Mouse (Mus musculus): ENCODE results near the gene Ntn5.

The Ntn5 gene

DNA sequence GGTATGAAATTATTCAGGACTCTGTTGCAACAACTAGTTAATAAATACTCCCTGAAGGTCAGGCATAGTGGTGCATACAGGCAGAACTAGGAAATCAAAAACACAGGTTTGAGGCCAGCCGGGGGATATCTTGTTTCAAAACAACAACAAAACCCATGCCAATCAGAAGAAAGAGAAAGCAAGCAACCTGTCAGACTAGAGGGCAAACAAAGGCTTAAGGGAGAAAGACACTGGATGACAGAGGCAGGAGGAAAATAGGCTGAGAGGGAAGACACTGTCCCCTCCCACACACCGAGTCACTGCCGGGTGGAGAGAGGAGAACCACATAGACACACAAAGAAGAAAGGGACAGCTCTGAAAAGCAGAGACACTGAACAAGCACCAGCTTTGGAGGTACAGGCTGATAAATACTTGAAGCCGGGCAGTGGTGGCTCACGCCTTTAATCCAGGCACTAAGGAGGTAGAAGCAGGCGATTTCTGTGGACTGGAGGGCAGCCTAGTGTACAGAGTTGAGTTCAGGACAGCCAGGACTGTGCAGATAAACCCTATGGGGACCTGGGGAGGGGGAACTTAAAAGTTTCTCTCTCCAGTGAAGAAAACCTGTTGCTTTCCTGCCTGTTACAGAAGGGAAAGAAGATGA, 30.2 kb downstream of the Ntn5 start:
- DNase-seq, result no peak

- DNase-seq, result peak in 1 of 2 experiments; percentile 54
Measured at GRCm38 (mm10) chr7:45714630-45715089, 30.8 kb downstream of the Ntn5 start.

GRCm38 (mm10) chr7:45715090-45715708, 31.4 kb downstream of the Ntn5 start, which contains the start of gene Rpl18:
TSS of gene Rpl18 (plus strand) at chr7:45715457.
- DNase-seq, result peak; percentile 98 to 99

DNA sequence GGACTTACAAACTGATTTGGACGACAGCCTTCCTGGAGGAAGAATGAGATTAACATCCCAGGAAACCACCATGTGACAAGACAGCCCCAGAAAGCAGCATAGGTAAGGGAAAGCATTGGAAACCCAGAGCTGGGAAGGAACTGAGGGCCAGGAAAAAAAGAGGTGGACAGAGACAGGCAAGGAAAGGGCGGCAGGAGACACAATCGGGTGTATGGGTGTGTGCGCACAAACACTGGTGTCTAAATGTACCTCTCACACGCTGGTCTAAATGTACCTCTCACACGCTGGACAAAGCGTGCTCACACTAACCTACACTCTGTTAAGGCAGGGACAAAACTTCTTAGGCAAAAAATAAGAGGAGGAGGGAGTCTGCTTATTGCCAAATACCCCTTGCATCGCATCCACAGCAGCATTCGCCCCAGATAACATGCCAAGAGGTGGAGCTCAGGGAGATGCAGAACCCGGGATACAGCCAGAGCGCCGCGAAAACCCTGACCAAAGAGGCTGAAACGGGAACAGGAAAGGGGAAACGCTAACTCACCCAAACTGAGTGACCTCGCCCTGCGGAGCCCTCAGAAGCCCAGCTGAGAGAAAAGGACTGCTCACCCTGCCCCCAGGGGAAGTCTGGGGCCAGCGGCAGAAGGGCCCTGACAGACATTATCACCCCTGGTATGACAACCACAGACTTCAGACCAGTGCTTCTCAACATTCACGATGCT, 32.1 kb downstream of the Ntn5 start:
- DNase-seq, result peak; percentile 61 to 66

DNA sequence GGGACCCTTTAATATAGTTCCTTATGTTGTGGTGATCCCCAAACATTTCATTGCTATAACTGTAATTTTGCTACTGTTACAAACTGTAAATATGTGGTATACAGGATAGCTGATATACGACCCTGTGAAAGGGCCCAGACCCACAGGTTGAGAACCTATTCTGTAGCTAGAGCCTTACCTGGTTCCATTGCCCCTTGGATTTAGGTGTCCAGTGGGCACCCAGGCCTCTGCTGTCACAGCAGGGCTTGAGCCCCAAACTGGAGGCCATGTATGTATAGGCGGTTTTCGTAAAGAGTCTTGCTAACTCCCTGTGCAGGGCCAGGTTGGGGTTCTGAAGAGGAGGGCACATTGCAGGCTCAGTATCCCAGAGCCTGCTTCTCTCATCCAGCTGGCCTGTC, 32.6 kb downstream of the Ntn5 start:
- DNase-seq, result peak in 1 of 2 experiments; percentile 16

DNA sequence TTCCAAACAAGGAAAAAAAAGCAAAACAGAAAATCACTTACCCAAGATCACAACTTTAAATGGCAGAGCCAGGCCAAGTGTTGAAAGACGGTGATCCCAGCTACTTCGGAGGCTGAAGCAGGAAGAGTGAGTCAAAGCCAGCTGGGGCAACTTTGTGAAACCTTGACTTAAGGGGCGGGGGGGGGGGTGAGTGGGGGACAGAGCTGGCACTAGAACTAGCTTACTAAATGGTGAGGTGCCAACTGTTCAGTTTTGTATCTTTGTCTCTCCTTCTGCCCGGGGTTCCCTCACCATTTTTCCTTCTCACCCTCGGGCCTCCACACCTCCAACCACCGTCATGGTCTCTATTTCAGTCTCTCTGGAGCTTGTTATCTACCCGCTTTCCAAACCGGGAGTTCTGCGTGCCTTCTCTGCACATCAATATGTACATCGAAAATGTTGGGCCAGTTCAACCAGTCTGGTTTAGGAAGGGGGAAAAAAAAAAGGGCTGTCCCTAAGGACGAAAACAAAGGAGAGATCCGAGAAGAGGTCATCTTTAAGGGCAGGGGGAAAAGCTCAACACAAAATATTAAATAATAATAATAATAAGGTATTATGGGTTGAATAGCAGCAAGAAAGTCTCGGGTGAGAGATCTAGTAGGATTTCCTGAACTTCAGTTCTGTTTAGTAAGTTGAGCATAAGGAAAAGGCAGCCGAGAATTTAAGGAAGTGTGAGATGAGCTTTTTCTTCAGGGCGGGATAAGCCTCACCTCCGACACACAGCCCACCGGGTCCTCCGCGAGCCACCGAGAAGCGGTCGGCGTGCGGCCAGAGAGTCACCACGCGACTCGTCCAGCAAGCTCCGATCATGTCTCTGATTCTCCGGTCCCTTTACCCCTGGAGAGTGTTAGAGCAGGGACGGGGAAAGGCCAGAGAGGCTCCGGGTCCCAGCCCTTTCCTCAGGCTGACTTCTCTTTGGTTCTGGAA, 33.4 kb downstream of the Ntn5 start:
- DNase-seq, result no peak

DNA sequence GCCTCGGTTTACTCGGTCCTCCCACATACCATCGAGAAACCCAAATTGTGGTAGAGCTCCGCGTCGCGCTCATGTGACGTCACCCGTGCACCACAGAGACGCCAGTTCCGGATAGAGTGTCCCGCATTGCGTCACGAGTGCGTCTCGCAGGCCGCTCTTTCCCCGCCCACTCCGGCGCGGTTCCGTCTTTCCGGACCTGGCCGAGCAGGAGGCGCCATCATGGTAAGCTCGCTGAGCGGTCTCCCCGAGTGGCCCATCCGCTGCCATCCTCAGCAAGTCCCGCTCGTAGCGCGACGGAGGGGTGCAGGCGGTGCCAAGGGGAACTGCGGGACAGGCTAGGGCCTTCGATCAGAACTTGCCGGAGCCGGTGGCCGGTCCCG, 34.1 kb downstream of the Ntn5 start, which contains the start of gene Sphk2:
Gene Sphk2, minus strand, starts transcription at position 85 of the 380 bp plus-strand sequence.
- peak; percentile 99 for DNase-seq

GRCm38 (mm10) chr7:45718331-45718730, 34.5 kb downstream of the Ntn5 start:
- no peak for DNase-seq

DNA sequence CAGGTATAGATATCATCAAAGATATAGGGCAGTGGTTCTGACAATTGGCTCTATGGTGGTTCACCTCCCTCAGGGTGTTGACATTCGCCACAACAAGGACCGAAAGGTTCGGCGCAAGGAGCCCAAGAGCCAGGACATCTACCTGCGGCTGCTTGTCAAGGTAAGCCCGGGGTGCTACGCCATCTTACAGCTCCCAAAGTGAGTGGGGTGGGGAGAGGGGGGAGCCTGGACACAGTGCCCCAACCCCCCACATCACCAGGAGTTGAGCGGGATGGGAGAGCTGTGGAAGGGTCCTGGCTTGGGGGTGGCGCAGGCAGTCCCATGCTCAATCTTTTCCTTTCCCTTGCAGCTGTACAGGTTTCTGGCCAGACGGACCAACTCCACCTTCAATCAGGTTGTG, 35.4 kb downstream of the Ntn5 start:
- no peak for DNase-seq

DNA sequence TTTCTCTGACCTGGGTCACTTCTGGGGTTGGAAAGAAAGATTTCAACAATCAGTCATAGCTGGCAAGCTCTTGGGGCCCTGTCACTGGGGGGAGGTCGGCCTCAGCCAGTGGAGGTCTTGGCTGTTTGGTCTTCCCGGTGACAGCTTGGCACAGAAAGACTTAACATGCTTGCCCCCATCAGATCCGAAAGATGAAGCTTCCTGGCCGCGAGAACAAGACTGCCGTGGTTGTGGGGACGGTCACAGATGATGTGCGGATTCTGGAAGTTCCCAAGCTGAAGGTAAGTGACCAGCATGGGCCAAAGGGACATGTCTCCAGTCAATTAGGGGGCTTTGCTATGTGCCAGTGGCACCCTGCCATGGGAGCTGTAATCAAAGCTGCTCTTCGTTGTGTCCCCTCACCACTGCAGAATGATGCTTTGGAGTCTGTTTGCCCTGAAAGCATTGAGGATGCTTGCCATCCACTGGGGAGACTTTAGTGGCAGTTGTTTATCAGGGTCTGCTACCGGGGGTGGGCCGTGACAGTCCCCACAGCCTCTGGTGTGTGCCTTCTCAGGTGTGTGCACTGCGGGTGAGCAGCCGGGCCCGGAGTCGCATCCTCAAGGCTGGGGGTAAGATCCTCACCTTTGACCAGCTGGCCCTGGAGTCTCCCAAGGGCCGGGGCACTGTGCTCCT, 36.1 kb downstream of the Ntn5 start:
- DNase-seq, result no peak

DNA sequence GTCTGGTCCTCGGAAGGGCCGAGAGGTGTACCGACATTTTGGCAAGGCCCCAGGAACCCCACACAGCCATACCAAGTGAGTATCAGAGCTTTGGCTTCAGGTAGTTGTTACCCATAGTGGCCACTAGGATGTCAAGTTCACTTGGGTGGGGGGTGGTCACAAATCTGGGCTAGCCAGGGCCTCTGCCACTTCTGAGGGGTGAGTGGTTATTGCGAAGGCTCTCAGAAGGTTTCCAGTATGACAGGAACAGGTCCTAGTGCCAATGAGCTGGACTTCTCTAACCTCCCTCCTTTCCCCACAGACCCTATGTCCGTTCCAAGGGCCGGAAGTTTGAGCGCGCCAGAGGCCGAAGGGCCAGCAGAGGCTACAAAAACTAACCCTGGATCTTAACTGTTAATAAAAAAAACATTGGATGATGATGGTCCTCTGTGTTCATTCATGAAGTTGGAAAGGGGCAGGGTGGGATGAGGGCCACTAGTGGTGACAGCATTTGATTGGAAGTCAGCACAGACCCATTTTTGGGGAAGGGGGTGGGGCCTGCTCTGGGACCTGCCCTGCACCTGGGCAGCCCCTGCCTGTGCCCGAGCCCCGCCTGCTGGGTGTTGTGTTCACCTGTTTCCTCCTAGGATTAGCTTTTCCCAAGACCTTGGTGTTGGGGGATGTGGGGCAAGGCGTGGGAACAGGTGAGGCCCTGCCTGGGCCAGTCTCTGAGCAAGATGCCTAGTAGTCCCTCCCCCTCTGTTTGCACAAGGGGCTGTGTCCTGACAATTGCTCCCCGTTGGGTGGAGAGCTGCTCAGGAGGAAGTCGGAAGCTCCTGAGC, 36.8 kb downstream of the Ntn5 start, which contains the start of gene Fam83e:
Gene Fam83e, plus strand, starts transcription at position 800 of the 821 bp plus-strand sequence.
- peak in 1 of 2 experiments; percentile 60 for DNase-seq

DNA sequence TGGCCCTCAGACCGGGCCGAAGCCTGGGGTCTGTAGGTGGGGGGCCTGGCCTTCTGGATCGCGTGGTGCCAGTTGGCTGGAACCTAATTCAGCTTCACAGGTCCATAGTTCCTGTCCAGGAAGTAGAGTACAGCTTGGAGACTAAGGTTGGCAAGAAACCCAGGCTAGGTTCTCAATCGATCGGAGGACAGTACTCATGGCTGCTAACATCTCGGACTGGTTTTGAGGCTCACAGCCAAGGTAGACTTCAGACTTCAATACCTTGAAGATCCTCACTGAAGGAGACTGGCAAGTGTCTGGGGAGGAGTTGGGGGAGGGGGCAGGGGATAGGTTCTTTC, 37.4 kb downstream of the Ntn5 start:
- no peak for DNase-seq

GRCm38 (mm10) chr7:45721642-45722347, 38.0 kb downstream of the Ntn5 start:
- no peak for DNase-seq

GRCm38 (mm10) chr7:45722348-45722713, 38.5 kb downstream of the Ntn5 start:
- peak in 1 of 2 experiments; percentile 26 for DNase-seq

DNA sequence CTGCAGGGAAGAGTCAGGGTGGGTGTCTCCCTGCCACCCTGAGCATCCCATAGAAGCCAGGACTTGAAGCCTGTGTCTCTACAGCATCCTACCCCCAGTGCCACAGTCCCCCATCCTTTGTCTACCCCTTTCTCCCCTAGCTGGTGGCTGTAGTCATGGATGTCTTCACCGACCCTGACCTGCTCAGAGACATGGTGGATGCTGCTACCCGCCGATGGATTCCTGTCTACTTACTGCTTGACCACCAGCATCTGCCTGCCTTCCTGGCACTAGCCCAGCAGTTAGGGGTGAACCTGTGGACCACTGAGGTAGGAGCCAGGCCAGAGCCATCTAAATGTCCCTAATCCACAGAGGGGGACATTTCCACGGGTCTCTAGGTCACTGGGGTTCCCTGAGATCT, 39.5 kb downstream of the Ntn5 start:
- DNase-seq, result no peak

DNA sequence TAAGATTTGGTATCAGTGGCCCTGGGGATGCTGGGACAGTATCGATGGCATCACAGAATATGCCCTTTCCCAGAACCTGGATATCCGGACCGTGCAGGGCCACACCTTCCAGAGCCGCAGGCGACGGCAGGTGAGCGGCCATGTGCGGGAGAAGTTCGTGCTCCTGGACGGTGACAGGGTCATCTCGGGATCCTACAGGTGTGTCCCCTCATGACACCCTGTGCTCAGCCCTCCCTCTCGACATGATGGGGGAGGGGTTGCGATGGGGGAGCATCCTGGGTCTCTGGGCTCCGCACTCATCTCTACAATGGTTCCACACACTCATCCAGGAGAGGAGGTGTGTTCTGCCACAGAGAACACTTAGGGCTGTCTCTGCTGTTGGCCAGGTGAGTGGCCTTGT, 40.0 kb downstream of the Ntn5 start:
- DNase-seq, result no peak

- DNase-seq, result no peak
Measured at GRCm38 (mm10) chr7:45725151-45725550, 41.3 kb downstream of the Ntn5 start.

GRCm38 (mm10) chr7:45725713-45726112, 41.9 kb downstream of the Ntn5 start, which contains the start of gene Spaca4:
TSS of gene Spaca4 (minus strand) at chr7:45725813.
- DNase-seq, result no peak

DNA sequence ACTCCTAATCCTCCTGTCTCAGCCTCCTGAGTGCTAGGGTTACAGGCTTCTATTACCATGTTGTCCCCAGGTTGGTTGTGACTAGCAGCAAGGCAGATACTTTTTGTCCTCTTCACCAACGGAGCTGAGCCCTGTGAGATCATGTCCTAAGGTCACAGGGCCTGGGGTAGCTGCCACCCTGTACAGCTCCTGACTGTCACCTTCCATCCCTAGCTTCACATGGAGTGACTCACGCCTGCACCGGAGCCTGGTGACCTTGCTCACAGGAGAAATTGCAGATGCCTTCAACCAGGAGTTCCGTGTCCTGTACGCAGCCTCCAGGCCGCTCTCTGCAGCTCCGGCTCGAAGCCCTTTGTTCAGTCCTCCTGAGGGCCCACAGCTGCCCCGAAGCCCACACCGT, 42.6 kb downstream of the Ntn5 start:
- DNase-seq, result no peak

- DNase-seq, result no peak
Measured at GRCm38 (mm10) chr7:45727625-45728024, 43.8 kb downstream of the Ntn5 start.
